Mouse (Mus musculus) stomach, postnatal 0 days (tissue): Measurements from ENCODE around the gene Olfr689. TPM values are rescaled to one million over a fixed set of nuclear protein-coding genes. Genes with fewer than 3 reads are reported as not detected.

Experiments
- ATAC-seq: fragments of 200-750 bp; cut with Nextera tagmentation; 2 replicates; pipeline ENCODE4 v1.8.0; 2017; ENCODE audit not compliant: low FRiP score, low TSS enrichment
- DNase-seq: peaks from one replicate; pipeline ENCODE4 v3.0.0-alpha.2; 2016; ENCODE audit warnings: low spot score
- H3K27ac ChIP-seq: fragments of 300-500 bp; sonication (generic); replicated peaks from 2 replicates; pipeline ENCODE4 v1.5.1; 2014; ENCODE audit warnings: mild to moderate bottlenecking, control low read depth
- H3K27me3 ChIP-seq: fragments of 300-500 bp; sonication (generic); 2 replicates; pipeline ENCODE4 v1.6.1; 2014; ENCODE audit warnings: low read length; ENCODE audit not compliant: control insufficient read depth, insufficient read depth
- H3K36me3 ChIP-seq: fragments of 300-500 bp; sonication (generic); 2 replicates; pipeline ENCODE4 v1.6.1; 2014; ENCODE audit warnings: low read length, mixed read lengths; ENCODE audit not compliant: control insufficient read depth, insufficient read depth
- H3K4me1 ChIP-seq: fragments of 300-500 bp; sonication (generic); replicated peaks from 2 replicates; pipeline ENCODE4 v1.6.1; 2014; ENCODE audit warnings: antibody characterized with exemption; ENCODE audit not compliant: control insufficient read depth, insufficient read depth
- H3K4me2 ChIP-seq: fragments of 300-500 bp; sonication (generic); replicated peaks from 2 replicates; pipeline ENCODE4 v1.6.1; 2014; ENCODE audit warnings: low read depth, mild to moderate bottlenecking, control low read depth, moderate library complexity
- H3K4me3 ChIP-seq: fragments of 300-500 bp; sonication (generic); 2 replicates; pipeline ENCODE4 v1.5.1; 2014; ENCODE audit warnings: low read depth, low read length, control low read depth
- H3K9ac ChIP-seq: fragments of 300-500 bp; sonication (generic); 2 replicates; pipeline ENCODE4 v1.6.1; 2014; ENCODE audit warnings: mild to moderate bottlenecking, low read length, control low read depth, mixed read lengths
- H3K9me3 ChIP-seq: fragments of 300-500 bp; sonication (generic); 2 replicates; pipeline ENCODE4 v1.6.1; 2016; ENCODE audit warnings: low read length; ENCODE audit not compliant: control insufficient read depth
- CTCF ChIP-seq: IDR thresholded peaks from 2 replicates; pipeline ENCODE4 v1.5.1; 2016; ENCODE audit warnings: antibody characterized with exemption, low read depth, mild to moderate bottlenecking, moderate library complexity
- EP300 ChIP-seq: optimal IDR thresholded peaks from 2 replicates; pipeline ENCODE3; 2016; ENCODE audit warnings: antibody characterized with exemption
- WGBS: fragments of 180-500 bp; shearing (Covaris S2); extraction: QIAGEN DNeasy Blood & Tissue Kit; methylation state at CpG from one replicate; pipeline ENCODE4 v1.1.7; 2014; 5-methylcytosine and 5-hydroxymethylcytosine counted together
- polyA plus RNA-seq: library from polyadenylated mRNA; unstranded; fragments of >200 nt; fragmentation: Nextera tagmentation; extraction: Ambion mirVana; gene quantifications from 2 replicates; pipeline ENCODE4 v1.2.1, GENCODE M21; 2015

Gene Olfr689
- 0.04 TPM in 1 of 2 replicates, not detected in the other for polyA plus RNA-seq

GRCm38 (mm10) chr7:105310865-105311264 lies at the start of gene Olfr689:
TSS of gene Olfr689 (plus strand) at chr7:105311165.
- Histone ChIP-seq H3K9me3 (no peaks in the 10 kb centered on the region), H3K27ac (no peak within 1 kb of the TSS), H3K9ac (no peak within 1 kb of the TSS), H3K4me2 (no peak within 1 kb of the TSS), H3K36me3 (no peaks in the 10 kb centered on the region), H3K4me3 (no peak within 1 kb of the TSS), H3K27me3 (no peaks in the 10 kb centered on the region), H3K4me1 (no peaks in the 10 kb centered on the region)
- WGBS, result 82% methylated on average over 1 of the region's 1 CpGs
- DNase-seq (no peak), ATAC-seq (no peak)
- no peak for TF ChIP-seq CTCF
- no peak for TF ChIP-seq EP300

GRCm38 (mm10) chr7:105272426-105272825 lies 38.5 kb upstream of the Olfr689 start:
- ATAC-seq, result no peak

GRCm38 (mm10) chr7:105287795-105288194 lies 23.2 kb upstream of the Olfr689 start, which contains the start of gene Olfr688:
TSS of gene Olfr688 (plus strand) at chr7:105288095.
- H3K4me1 ChIP-seq, result no peaks in the 10 kb centered on the region
- no peak within 1 kb of the TSS for H3K4me2 ChIP-seq
- no peak within 1 kb of the TSS for H3K27ac ChIP-seq
- H3K9me3 ChIP-seq, result no peaks in the 10 kb centered on the region
- no peak within 1 kb of the TSS for H3K4me3 ChIP-seq
- 77% methylated on average over 6 of the region's 6 CpGs for WGBS
- H3K27me3 ChIP-seq, result no peaks in the 10 kb centered on the region
- no peak for DNase-seq
- TF ChIP-seq EP300 (no peak), CTCF (no peak)
- no peak for ATAC-seq
- no peak within 1 kb of the TSS for H3K9ac ChIP-seq
- no peaks in the 10 kb centered on the region for H3K36me3 ChIP-seq

More at GRCm38 (mm10) chr7:105272426-105272825, 38.5 kb upstream of the Olfr689 start:
- no peak overlapping the region for H3K27ac ChIP-seq
- no peak overlapping the region for H3K9ac ChIP-seq
- no peak for DNase-seq
- no peaks in the 10 kb centered on the region for H3K4me1 ChIP-seq
- no peak overlapping the region for H3K4me3 ChIP-seq
- no peak for TF ChIP-seq CTCF
- TF ChIP-seq EP300, result no peak
- no peaks in the 10 kb centered on the region for H3K27me3 ChIP-seq
- H3K9me3 ChIP-seq, result no peaks in the 10 kb centered on the region
- H3K36me3 ChIP-seq, result no peaks in the 10 kb centered on the region
- H3K4me2 ChIP-seq, result no peak overlapping the region
- WGBS, result 56% methylated on average over 7 of the region's 7 CpGs

GRCm38 (mm10) chr7:105290051-105290450 lies 20.9 kb upstream of the Olfr689 start:
- no peaks in the 10 kb centered on the region for H3K36me3 ChIP-seq
- ATAC-seq, result no peak
- no peak overlapping the region for H3K9ac ChIP-seq
- H3K27ac ChIP-seq, result no peak overlapping the region
- no peak overlapping the region for H3K4me2 ChIP-seq
- TF ChIP-seq EP300 (no peak), CTCF (no peak)
- no peak for DNase-seq
- H3K4me3 ChIP-seq, result no peak overlapping the region
- no peaks in the 10 kb centered on the region for H3K27me3 ChIP-seq
- H3K9me3 ChIP-seq, result no peaks in the 10 kb centered on the region
- no peaks in the 10 kb centered on the region for H3K4me1 ChIP-seq

- no peak overlapping the region for H3K4me2 ChIP-seq
- peak; percentile 28; the same call in 1 of the 2 replicates for TF ChIP-seq CTCF
- TF ChIP-seq EP300, result no peak
- no peaks in the 10 kb centered on the region for H3K4me1 ChIP-seq
- H3K27ac ChIP-seq, result no peak overlapping the region
- no peak overlapping the region for H3K4me3 ChIP-seq
- no peaks in the 10 kb centered on the region for H3K9me3 ChIP-seq
- H3K36me3 ChIP-seq, result no peaks in the 10 kb centered on the region
- WGBS, result 62% methylated on average over 2 of the region's 2 CpGs
- H3K9ac ChIP-seq, result no peak overlapping the region
- H3K27me3 ChIP-seq, result no peaks in the 10 kb centered on the region
- DNase-seq, result no peak
- no peak for ATAC-seq
Observed at GRCm38 (mm10) chr7:105325302-105325701, 14.3 kb downstream of the Olfr689 start.

- Histone ChIP-seq H3K9ac (no peak within 1 kb of the TSS), H3K4me2 (no peak within 1 kb of the TSS), H3K27ac (no peak within 1 kb of the TSS), H3K9me3 (no peaks in the 10 kb centered on the region), H3K4me1 (no peaks in the 10 kb centered on the region), H3K27me3 (no peaks in the 10 kb centered on the region), H3K36me3 (no peaks in the 10 kb centered on the region), H3K4me3 (no peak within 1 kb of the TSS)
- WGBS, result 91% methylated on average over 1 of the region's 1 CpGs
- DNase-seq (no peak), ATAC-seq (no peak)
- no peak for TF ChIP-seq EP300
- no peak for TF ChIP-seq CTCF
Observed at GRCm38 (mm10) chr7:105334004-105334403, 23.0 kb downstream of the Olfr689 start, which contains the start of gene Olfr690. TSS of gene Olfr690 (minus strand) at chr7:105334104.
